Mouse (Mus musculus) T-helper 17 cell (primary cell): ENCODE measurements around the gene Pkhd1.
"Not testable (repeated sequence)": the region's sequence is repeated elsewhere in the genome, so short reads cannot be mapped to it uniquely, and the experiment has no call there.

Experiments used
- in situ Hi-C, 2 experiments: fragments of 300-600 bp; cut with MboI, MseI; formaldehyde crosslinking; loops; 1 replicate in 1 of 2; 2 replicates in 1 of 2; pipeline ENCODE4 v1.15.1; 2025; ENCODE audit warnings: high pct_unique_total_duplicates in 2 of 2

Gene Pkhd1

DNA sequence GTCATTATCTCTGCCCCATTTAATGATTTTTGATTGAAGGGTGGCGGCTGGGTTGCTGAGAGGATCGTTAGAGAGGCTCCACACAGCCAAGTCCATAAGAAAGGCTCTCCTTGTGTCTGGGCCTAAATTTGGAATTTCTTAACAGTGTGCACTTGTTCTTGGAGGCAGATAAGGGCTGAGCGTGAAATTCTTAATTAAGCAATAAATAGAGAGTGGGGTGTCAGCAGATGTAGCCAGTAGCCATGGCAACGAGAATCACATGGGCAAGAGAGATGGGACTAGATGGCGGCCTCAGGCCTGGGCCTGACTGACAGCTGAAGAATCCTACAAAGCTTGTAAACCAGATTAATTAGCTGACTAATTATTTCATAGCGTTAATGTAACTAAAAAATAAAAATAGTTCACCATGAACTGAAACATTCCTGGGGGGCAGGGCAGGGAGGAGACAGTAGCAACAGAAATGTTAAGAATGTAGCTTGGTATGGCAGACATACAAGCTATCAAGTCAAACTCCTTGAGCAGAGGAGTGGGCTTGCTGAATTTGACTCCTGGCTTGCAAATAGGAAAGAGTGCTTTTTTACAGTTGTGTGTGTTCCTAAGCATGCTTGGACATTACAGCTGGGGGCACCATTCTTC, 314.8 kb downstream of the Pkhd1 start:
- in situ Hi-C loops, result no loop called here

DNA sequence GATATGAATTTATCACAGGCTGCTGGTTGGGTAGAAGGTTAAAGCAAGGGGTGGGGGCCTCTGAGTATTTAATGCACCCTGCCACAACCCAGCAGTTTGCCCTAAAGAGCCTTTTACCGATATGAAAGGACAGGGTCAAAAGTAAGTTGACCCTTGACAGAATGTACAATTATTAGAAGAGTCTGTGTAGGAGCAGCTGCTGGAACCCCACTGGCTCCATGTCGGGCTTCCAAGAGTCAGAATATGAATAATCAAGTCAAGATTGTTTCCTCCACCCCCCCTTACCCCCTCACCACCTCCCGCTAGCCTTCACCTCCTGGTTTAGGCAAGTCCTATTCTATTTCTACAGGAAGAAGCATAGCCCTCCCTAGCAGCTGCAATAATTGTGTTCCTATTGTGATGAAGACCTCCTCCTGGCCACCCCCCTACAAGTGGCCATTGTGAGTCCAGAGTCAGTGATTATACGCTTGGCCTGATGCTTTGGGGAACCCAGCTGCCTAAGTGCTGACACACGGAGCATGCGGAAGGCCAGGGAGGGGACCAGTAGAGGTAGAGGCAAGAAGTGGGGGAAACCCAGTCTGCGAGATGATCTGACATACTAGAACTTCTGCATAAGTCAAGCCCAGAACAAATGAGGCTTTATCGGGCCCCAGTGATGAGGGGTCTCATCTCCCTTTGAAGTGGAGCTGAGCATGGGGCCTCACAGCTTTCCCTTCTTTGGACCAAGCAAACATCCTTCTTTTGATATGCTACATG, 315.5 kb downstream of the Pkhd1 start:
- in situ Hi-C loops, result no loop called here

DNA sequence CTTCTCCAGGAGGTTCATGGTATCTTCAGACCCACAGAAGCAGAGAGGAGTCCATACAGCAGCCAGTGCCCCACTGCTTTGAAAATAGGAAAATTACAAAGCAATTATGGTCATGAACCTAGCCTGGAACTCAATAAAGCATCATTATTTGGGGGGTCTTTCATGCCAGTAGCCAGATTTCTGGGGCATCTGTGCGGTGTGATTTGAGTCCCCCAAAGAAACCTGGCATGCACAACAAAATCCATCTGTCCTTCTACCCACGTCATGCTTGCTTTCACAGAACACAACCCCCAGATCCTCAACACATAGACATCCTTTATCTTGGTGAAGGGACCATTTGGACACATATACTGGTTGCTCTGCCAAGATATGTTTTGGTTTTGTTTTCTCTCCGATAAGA, 316.2 kb downstream of the Pkhd1 start:
- in situ Hi-C loops, result no loop called here

DNA sequence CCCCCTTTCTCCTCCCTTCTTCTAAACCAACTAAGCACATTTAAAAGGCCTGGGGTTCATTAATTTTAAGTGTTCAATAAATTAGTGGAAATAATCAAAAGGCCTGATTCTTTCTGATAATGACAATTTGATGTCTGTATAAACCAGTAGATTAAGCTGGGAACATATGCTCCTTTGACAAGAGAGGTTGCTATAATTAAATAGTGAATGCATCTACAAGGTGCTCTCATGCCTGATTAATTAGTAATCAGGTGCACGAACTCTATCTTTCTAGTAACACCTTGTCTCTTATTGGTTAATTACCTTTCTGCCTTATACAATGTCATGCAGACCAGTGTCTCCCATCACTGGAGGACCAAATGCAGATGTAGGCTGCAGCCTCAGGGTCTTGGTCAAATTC, 329.2 kb downstream of the Pkhd1 start:
- in situ Hi-C loops, result no loop called here

DNA sequence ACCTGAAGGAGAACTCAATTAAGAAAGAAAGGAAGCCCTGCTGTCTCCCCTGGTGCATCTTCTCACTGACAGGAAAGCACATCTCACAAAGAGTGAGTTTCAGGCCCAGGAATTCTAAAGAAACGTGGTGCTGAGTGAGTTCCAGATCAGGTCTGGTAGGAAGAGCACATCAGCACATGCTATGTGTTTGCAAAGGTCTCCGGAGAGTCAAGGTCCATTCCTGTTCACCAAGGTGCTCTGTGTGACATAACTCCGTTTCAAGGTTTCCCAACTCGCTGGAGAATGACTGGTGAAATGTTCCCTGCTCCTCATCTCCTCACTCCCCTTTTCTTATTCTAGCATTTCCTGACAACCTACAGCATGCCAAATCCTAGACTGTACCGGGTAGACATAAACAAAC, 357.5 kb downstream of the Pkhd1 start:
- in situ Hi-C loops, result no loop called here

DNA sequence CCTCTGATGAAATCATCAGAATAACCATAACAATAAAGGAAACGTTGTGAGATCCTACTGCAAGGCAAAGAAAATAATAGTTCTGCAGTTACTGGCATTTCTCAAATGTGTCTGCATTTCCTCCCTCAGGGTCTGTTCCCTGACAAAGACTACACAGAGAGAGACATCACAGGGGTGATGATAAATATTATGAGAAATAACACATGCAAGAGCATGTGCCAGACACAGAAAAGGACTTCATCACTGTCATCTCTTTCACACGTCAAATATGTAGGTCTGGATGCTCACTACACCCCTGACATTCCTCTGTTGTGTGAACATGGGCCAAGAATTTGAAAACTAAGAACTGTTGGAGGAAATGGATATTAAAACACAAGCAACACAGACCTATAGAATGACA, 369.7 kb downstream of the Pkhd1 start:
- in situ Hi-C loops, result no loop called here

DNA sequence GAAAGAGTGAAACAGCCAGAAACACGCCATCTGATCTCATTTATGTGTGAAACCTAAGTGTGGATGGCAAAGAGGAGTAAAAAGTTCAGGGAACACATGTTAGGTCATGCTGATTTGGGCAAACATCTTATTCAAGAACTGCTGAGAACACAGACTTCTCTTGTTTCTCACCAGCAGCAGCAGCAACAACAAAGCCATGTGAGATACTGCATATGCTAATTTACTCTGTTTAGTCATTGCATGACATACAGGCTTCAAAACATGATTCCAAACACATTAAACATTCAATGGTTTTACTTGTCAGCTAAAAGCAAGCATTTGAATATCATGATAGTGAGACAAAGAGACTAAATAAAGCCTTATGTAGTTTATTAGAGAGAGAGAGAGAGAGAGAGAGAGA, 401.2 kb downstream of the Pkhd1 start:
- in situ Hi-C loops, result no loop called here

DNA sequence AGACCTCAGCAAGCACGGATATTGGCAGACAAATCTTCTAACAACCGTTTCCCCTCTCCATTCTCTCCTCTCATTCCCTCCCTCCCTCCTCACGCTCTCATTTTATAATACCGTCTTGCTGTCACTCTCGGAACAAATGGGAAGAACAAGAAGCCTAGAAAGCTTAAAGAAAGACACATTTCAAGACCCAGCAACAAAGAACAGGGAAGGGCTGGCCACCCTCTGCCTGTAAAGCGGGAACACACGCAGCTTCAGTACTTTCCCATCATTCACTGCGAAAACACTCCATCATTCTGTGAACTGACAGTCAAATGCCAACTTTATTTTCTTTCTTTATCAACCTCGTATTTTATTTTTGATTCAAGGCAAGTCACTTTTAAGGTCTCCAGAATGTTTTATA, 427.4 kb downstream of the Pkhd1 start:
- in situ Hi-C loops, result no loop called here

DNA sequence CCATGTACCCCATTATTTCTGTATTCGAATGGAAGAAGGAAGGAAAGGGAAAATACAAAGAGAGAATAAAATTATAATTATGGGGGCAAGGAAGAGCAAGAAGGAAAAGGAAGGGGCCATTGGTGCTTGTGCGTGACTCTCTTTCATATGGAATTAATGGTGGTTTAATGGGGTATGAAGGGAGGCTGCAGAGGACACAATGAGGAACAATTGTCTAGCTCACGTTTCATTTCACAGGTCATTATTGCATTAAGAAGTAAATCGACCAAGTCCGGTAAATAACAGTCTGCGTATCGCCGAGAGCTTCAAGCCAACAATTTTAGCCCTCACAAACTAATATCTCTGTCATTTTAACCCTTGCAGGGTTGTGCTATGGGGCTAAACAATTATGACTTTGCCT, 437.7 kb downstream of the Pkhd1 start:
- in situ Hi-C loops, result no loop called here

DNA sequence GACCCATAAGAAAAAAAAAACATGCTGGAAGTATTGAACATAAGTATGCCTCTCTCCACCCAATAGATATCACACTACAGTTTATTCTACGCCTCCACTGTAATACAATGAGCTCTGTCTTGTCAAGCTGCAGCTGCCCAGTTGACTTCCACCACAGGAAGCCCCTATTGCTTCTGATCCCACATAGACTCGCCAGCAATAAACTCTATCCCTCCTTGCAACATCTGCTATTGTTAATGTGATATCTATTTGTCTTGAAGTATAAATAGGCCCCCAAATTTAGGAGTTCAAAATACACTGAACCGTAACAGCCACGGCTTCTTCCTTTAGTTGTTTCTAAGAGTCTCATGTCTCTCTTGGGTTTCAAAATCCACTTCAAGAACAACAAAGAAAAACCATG, 446.7 kb downstream of the Pkhd1 start:
- in situ Hi-C loops, result no loop called here

DNA sequence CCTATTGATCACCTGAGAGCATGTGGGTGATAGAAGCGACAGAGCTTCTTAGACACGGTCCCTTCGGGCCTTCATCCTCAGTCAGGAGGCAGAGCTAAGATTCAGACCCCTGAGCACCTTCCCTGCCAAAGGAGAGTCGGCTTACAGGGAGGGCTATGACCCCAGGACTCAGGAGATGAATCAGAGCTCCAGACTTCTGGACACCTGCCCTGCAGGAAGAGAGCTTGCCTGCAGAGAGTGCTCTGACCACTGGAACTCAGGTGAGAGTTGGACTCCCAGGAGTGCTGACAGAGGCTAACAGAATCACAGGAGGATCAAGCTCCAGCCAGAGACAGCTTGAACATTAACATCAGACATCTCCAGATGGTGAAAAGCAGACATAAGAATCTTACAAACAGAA, 467.2 kb downstream of the Pkhd1 start:
- in situ Hi-C loops, result not testable (repeated sequence)

DNA sequence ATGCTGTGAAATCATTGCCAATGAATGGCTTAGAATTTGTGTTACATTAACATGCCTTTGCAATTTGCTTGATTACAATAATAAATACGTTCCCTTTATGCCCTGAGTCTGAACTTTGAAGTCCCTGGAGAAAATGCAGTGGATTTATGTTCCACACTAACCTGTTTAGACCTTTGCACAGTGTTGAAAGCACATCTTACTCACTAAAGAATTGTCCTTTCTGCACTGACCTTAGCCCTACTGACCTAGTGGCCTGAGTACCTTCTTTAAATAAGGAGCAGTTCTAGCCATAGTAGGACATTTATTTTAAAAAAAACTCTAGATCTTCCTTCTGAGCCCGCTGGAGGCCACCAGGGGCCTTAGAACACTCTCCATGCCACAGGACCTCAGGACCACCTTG, 467.8 kb downstream of the Pkhd1 start:
- in situ Hi-C loops, result no loop called here

DNA sequence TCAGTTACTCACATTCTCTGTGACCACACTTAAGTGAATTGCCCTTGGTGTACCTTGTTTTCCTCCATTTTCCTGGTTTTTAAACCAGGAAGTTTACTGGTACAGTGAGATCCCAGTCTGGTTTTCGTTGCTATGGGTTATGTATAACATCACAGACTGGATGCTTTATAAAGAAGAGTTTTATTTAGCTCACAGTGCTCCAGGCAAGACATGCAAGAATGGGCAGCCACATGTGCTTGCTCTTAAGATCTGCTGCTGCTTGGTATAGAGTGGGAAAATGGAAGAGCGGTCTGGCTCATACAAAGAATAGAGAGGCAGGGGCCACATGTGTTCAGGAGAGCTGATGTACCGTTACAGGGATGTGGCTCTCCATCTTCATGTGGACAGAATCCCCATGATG, 481.7 kb downstream of the Pkhd1 start:
- in situ Hi-C loops, result loop anchor here in 1 of 2 experiments (10.0 kb wide), 1 partner anchor 881 kb away; no protein-coding TSS in a partner anchor

DNA sequence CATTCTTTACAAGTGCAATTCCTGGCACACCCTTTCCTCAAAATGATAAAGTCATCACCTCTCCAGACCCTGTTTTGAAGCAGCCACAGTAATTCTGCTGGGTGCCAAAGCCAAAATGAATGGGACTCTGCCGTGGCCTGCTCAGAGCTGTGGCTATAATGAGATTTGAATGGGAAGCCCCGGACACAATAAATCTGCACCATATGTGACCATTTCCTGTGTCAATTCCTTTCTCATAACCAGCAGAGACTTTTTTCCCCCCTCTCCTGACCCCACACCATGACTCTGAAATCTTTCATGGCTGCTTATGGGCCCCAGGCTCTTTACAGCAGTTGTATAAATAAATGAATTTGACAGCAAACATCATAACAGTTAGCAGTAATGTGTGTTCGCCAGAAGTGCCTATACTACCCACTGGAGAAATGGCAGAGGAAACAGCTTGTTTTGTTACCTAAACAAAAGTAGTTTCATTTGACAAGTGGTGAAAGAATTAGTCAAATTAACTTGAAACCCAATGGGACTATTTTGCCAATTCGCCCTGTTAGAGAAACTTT, 482.7 kb downstream of the Pkhd1 start:
- in situ Hi-C loops, result loop anchor here in 1 of 2 experiments (10.0 kb wide), 1 partner anchor 880 kb away; no protein-coding TSS in a partner anchor

DNA sequence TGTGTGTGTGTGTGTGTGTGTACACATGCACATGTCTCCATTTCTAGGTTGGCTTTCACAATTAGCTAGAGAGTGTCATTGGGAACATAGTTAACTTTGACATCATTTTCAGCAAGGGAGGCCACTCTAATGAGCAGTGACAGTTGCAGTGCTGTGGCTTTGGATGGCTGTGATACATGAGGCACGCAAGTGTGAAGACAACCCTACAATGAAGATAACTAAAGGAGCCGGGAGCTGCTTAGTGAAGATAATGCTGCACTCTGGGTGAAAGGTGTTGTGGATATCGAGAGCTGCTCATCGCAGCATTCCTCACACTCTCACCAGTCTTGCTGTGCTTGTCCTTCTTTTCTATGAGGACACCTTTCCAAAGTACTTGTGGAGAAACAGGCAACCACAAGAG, 484.2 kb downstream of the Pkhd1 start:
- in situ Hi-C loops, result loop anchor here in 1 of 2 experiments (10.0 kb wide), 1 partner anchor 879 kb away; no protein-coding TSS in a partner anchor

DNA sequence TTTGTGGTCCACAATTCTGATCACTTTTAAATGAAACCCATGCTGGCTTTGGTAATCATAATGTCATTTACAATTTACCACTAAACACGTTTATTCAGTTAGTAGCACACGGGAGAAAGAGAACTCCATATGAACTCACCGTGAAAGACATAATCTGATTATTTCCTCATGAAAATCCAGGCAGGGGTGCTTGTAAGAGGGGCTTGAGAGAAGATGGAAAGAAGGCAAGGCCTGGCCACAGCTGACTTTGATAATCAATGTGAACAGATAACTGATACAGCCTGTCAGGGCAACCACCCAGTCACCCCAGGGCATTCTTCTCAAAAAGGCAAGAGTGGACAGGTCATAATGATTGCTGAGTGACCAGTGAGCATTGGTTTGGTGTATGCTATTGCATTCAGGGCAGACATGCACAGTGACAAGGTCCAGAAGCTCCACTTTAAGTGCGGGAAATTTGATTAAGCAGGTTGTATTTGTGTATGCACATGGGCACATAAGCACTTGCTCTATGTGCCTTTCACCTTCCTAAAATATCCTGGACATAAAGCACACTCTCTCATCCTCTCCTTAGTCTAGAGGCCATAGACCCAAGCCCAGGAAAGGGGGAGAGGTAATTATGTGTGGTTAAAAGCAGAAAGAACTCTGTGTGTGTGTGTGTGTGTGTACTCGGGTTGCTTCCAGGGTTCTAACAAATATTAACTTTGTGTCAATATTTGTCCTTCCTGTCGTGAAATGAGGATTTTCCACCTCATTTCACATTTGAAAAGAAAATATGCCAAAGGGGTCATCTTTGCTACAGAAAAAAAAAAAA, 485.9 kb downstream of the Pkhd1 start:
- in situ Hi-C loops, result loop anchor here in 1 of 2 experiments (10.0 kb wide), 1 partner anchor 877 kb away; no protein-coding TSS in a partner anchor

DNA sequence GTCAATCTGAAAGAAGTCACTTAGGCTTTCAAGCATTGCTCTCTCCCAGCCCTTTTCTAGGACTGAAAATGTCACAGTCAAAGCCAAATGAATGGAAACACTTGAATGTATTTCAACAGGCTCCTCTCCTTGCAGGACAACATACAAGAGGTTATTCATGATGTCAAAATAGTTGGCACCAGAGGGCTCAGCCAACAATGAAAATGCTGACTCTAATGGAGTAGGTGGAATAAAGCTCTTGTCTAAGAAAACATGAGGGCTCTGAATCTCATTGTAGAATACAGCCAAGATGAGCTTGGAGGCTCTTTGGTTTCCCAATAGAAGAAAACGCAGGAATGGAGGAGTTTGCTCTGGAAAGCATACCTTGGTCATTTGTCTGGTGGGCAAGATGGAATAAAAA, 500.5 kb downstream of the Pkhd1 start:
- in situ Hi-C loops, result no loop called here

DNA sequence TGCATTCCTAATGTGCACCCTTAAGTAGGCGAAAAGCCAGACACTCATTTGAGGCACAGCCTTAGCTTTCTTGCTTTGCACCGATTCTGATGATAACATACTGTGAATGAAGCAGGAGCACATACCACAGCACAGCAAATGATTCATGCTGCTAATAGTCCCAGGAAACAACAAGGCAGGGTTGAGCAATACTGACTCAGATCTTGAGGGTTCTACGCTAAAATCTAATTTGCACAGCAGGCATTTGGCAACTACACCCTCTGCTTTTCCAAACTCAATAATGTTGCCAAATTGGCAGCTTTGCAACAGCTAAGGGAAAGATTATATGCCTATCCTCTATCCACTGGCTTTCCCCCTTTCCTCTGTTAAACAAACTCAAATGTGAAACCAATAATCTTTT, 548.1 kb downstream of the Pkhd1 start:
- in situ Hi-C loops, result no loop called here

DNA sequence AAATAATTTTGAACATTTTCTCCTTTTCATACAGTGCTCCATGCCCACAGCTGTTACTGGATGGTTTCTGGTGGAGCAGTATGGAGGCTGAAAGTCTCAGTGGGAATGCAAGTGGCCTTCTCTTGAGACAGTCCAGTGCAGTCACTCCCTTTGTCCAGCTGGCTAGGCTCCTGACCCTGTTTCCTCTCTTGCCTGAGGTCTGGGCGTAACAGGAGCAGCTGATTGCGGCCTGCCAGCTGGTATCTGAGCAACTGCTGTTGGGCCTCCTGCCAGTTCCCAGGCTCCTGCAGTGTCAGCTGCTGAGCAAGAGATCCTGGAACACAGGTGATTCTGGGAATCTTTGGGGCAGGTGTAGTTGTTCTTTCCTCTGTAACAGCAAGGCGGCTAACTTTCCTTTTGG, 559.6 kb downstream of the Pkhd1 start:
- in situ Hi-C loops, result no loop called here

DNA sequence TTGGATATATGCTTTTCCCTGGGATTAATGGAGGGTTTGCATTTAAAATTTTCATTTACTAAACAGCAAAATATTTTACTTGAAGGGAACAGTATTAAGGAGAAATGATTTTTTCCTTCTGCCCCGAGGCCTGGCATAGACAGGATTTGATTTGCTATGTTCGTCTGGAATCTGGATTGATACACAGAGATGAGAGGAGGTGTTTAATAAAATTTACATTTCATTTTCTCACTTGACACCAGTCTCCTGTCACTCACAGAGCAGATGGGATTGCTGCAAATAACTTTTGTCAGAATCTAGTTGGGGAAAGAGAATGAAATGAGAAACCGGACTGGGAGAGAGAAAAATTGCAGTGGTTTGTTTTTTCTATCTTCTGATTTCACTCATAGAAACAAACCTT, 578.5 kb downstream of the Pkhd1 start:
- in situ Hi-C loops, result no loop called here

DNA sequence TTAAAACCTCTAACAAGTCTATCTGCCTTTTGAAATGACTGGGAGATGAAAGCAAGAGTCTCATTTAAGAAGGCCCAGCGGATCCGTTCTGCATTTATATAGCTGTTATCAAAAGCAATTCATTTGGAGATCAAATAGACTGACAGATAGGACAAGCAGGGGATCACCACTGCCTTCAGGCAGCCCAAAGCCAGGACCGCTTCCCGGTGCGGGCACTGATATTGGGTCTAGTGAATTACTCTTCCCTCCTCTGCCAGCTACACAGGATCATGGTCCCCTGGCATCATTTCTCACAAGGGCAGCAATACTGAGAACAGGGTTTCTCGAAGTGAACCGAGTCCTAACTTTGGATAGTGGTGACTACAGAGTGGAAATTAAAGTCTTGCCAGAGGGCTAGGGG, 582.6 kb downstream of the Pkhd1 start:
- in situ Hi-C loops, result no loop called here
